Comparison of ENCODE assay signal across 1 mouse cellular context in genomic region chr7:24947316-24948048, GRCm38 (mm10).
TF ChIP-seq lines count a peak whose summit lies in the region.

No protein-coding gene starts in this region.

TF ChIP-seq in MEL, 35 proteins besides CTCF, POLR2A, EP300 and RAD21:
- TF ChIP-seq ZKSCAN1 (IDR thresholded peaks at IDR 0.05; ENCODE audit: low read depth, low read length) (0 out of 2 replicates have a peak, but pooled peaks have one; percentile 10), CHD2 (IDR thresholded peaks at IDR 0.05; ENCODE audit: low read length) (no peak)
